Mouse (Mus musculus) testis, adult 2 months (tissue): ENCODE data around the gene Gba2.

Experiments used
- CTCF ChIP-seq: fragments of 200-500 bp; IDR thresholded peaks from 2 replicates; pipeline ENCODE4 v1.5.1; 2012; ENCODE audit warnings: low read depth, mild to moderate bottlenecking, inconsistent platforms, low read length, moderate library complexity; ENCODE audit not compliant: control insufficient read depth, insufficient read depth, insufficient replicate concordance
- POLR2A ChIP-seq: fragments of 200-500 bp; IDR thresholded peaks from 2 replicates; pipeline ENCODE4 v1.6.1; 2012; ENCODE audit warnings: low read depth, mild to moderate bottlenecking, inconsistent platforms, low read length, moderate library complexity; ENCODE audit not compliant: control insufficient read depth

DNA sequence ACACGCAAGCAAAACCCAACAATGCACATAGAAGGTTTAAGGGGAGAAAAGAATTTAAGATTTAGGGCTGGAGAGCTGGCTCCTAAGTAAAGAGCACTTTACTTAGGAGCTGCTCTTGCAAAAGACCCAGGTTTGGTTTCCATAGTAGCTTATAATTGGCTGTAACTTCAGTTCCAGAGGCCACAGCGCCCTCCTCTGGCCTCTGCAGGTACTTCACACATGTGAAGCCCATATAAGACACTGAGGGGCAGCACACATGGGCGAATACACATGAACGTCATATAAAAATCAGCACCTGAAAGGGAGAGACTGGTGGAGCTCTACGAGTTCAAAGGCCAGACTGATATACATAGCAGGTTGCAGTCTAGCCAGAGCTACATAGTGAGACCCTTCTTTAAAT is 50.8 kb downstream of the Gba2 start:
- peak; percentile 75; the same call in 1 of the 2 replicates for TF ChIP-seq CTCF
- no peak for TF ChIP-seq POLR2A
